Mouse (Mus musculus): ENCODE measurements around the gene Tll1. TPM values are rescaled to one million over a fixed set of nuclear protein-coding genes. Genes with fewer than 3 reads are reported as not detected.

Tll1 gene
- total RNA-seq (2021) = 1 to 10 TPM; 2.4 to 3.3 TPM
- long read RNA-seq, experiment 1, partial matches to known transcripts = 0 of 2 reads
- long read RNA-seq, experiment 1, other reads (novel, unspliced or antisense) = 2 of 2 reads
- long read RNA-seq, experiment 2, full-length matches to known transcripts = 1 of 2 reads
- long read RNA-seq, experiment 2, partial matches to known transcripts = 1 of 2 reads
- long read RNA-seq, experiment 2, other reads (novel, unspliced or antisense) = 0 of 2 reads

DNA sequence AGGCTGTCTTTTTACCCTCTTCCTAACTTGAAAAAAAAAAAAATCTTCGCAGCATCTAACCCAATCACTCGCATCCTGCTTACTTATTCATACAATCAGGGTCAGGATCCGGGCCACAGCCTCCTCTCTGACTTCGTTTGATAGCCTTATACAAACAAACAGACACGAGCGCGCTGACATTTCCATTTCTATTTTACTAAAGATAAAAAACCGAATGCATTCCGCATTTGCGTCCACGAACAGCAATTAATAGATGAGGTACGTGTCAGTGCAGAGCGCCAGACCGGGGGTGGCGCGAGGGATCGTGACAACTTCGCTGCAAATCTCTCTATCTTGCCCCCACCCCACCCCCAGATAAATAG is at the start of gene Tll1:
Tll1 (minus strand) TSS at position 248 of the 362 bp plus-strand sequence.
- peak in 1 of 2 experiments; percentile 5 for DNase-seq (ENCODE audit: low spot score in 2 of 2)

DNA sequence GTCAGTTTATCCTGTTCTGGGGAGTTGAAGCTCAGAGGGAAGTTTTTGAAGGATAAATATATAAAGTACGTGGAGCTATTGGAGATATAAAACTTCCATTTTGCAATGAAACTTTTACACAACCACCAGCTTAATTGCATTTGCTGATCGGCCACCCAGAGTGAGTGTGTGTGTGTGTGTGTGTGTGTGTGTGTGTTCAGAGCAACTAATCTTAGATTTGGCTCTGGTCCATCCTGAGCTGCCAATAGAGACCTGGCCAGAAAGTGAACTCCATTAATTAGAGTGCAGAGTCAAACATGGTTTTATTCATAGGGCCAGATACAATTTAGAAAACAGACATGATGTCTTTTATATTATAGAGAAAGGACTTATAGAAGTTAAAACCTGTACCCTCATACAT is 32.6 kb upstream of the Tll1 start:
- DNase-seq (ENCODE audit: low spot score in 2 of 2) = no peak

GRCm38 (mm10) chr8:64221600-64221999 is 15.5 kb upstream of the Tll1 start:
- DNase-seq (ENCODE audit: low spot score in 2 of 2) = no peak

- DNase-seq (ENCODE audit: low spot score in 2 of 2) = no peak
These were observed 11.6 kb upstream of the Tll1 start for GRCm38 (mm10) chr8:64217644-64218043.

DNA sequence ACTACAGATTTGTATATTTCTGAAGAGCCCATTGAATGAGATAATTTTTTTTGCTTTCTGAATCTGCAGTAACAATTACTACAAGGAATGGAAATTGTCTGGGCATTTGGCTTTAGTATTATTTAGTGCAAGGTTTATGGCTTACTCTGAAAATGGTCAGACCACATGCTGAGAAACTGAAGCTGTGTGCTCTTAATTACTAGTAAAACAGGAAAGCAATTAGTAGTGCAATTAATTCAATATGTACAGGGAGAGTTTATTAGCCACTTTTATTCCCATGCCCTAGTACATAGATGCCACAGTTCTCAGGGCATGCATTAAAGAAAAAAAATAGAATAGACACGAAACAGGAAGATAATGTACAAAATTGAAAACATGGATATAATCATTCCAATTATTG is 10.2 kb upstream of the Tll1 start:
- no peak for DNase-seq (ENCODE audit: low spot score in 2 of 2)

DNA sequence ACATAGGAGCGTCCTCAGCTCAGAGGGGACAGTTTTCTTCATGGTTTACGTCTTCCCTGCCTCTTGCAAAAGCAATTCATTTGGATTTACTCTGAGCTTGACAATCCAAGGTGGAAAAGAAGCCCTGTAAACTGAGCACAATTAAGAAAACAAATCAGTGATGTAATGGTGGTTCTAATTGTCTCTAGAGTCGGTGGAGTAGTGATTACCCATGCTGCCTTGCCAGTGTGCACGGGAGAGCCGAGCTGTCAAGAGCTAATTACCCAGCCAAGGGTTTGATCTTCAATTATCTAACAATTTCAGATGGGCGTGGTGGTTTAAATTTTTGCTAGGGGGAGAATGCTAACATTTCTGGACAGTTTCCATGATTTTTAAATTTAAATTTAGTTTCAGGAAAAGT is 9.3 kb upstream of the Tll1 start:
- DNase-seq (ENCODE audit: low spot score in 2 of 2) = no peak

- no peak for DNase-seq (ENCODE audit: low spot score in 2 of 2)
These were observed 8.8 kb upstream of the Tll1 start for GRCm38 (mm10) chr8:64214906-64215305.

DNA sequence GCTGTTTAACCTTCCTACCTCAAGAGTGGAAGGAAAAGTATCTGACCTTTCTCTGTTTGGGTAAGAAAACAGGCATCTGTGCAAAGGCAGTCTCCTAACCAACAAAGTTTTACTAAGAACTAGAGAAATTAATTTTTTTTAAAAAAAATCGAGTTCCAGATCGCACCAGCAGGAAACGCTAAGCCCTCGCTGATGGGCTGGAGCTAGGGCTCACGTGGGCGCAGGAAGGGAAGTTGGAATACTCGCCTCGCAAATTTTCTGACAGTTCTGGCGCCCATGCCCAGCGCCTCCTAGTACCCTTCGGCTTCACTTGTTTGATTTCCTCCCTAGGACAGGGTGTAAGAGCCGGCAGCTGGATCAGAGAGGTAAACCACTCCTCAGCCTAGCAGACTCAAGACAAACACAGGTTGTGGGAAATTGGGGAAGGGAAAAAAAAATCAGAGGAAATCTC is 365 bp upstream of the Tll1 start:
- DNase-seq (ENCODE audit: low spot score in 2 of 2) = peak; percentile 12 to 26

GRCm38 (mm10) chr8:64205321-64206023 is 599 bp downstream of the Tll1 start:
- peak; percentile 19 to 41 for DNase-seq (ENCODE audit: low spot score in 2 of 2)

DNA sequence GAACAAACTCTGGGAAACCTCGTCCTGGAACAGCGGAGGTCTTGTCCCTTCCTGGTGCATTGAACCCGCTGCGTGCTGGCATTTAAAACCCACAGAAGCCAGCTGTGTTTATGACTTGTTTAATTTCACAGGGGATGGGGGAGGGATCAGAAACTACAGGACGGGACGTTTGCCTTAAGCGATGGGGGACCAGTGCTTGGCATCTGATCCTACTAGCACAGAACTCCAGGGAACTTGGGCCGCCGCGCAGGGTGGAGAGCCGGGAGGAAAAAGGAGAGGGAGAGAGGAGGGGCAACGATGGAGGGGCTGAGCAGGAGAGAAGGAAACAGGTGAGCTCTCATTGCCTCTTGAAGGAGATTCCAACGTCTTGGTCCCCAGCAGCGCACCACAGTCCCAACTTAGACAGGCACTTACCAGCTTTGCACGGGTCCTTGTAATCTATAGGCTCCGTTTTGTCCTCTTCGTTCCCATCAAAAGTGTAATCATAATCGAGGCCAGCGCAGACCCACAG is 1.2 kb downstream of the Tll1 start:
- peak in 1 of 2 experiments; percentile 2 for DNase-seq (ENCODE audit: low spot score in 2 of 2)

DNA sequence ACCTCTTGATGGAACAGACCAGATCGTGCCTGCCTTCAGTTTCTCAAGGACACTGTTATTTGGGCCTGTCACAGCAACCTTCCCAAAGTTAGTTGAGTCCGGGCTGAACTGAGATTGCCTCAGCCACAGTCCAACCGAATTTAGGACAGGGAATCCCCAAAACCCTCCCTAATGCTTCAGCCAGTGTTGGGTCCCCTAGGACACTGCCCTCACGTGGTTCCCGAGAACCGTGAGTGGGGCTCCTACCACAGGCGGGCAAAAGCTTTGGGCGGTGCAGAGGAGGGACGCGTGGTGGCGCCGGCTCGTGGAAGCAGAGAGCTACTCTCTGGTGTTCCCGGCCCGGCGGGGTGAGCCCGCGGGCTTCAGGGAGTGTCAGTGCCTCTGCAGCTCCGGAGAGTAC is 1.9 kb downstream of the Tll1 start:
- peak; percentile 39 to 50 for DNase-seq (ENCODE audit: low spot score in 2 of 2)

- no peak for DNase-seq (ENCODE audit: low spot score in 2 of 2)
These were observed 7.7 kb downstream of the Tll1 start for GRCm38 (mm10) chr8:64198326-64198725.

DNA sequence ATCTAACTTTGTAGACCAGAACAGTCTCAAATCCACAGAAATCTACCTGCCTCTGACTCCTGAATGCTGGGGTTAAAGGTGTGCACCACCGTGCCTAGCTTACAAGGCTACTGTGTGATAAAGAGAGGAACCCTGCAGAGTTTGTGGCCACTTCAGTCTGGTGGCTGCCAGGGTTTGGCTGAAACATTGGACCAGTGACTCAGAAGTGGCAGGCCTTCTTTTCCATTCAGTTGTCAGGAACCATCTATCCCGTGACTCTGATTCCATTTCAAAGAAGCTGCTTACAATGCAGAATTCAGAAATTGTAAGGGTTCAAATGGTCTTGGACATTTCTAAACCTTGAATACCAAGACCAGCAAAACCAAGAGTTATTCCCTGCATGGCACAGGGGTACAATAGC is 12.7 kb downstream of the Tll1 start:
- DNase-seq (ENCODE audit: low spot score in 2 of 2) = no peak

DNA sequence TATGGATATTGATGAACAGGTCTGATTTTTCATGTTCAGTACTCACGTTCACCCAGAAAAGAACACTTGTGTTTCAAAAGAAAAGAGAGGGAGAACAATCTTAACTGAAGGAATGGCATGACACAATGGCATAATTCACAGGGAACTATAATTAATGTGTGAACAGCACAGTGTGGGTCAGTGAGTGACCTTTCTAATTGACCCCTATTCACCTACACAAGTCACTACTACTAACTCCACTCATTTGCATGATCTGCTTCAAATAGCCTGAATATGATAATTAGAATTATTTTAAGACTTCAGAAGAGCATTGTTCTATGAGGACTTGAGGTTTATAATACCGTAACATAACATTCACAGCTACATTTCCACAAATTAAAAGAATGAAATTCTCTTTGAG is 18.2 kb downstream of the Tll1 start:
- no peak for DNase-seq (ENCODE audit: low spot score in 2 of 2)

DNA sequence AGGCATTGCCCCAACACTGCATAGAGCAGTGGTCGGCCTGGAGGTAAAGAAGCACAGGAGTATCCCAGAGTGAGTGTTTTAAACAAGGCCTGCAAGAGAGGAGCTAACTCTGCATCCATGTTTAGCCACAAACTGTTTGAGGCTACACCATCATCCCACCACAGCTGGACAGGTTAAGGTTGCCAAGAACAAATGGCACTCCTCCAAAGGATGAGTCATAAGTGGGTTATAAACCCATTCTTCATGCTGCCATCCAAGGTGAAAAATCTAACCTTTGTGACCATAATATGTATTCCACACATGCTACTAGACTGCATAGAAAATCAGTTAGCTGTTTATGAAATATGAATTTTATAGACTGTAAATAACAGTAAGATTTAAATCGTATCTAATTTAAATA is 29.1 kb downstream of the Tll1 start:
- DNase-seq (ENCODE audit: low spot score in 2 of 2) = no peak

GRCm38 (mm10) chr8:64174916-64175315 is 31.2 kb downstream of the Tll1 start:
- no peak for DNase-seq (ENCODE audit: low spot score in 2 of 2)

DNA sequence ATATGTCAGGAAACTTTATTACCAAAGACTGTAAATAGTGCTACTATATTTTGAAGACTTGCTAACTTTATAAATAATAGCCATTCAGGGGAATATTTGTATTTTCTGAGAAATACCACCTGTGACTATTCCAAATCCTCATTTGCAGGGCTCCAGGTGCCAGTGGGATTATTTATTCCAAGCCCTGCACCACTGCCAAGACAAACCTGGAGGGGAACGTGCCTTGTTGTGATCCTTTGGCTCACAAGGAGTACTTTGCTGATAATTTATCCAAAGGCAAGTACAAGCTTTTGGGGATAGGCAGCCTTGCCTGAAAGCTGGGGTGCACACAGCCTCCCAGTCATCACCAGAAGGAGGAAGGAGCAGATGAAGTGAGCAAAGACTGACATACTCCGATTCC is 32.3 kb downstream of the Tll1 start:
- no peak for DNase-seq (ENCODE audit: low spot score in 2 of 2)

GRCm38 (mm10) chr8:64152899-64153891 is 52.9 kb downstream of the Tll1 start:
- DNase-seq (ENCODE audit: low spot score in 2 of 2) = no peak

GRCm38 (mm10) chr8:64152216-64152804 is 53.8 kb downstream of the Tll1 start:
- no peak for DNase-seq (ENCODE audit: low spot score in 2 of 2)

- DNase-seq (ENCODE audit: low spot score in 2 of 2) = no peak
These were observed 69.5 kb downstream of the Tll1 start for GRCm38 (mm10) chr8:64136593-64136992.

DNA sequence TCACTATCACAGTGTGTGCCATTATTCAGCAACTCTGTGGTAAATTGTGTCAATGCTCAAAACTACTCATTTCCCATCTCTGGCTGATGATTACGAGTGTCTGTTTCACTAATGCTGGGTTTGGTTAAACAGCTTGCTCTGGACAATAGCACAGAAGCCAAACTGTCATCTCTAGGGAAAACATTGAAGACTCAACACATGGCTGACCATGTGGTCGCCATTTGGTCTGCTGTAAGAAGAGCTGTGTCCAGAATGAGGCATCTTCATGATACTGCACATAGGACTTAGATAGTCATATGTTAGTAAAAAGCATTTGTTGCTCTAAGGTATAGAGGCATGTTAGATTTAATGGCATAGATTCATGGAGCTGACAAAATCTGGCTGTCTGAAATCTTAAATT is 98.9 kb downstream of the Tll1 start:
- no peak for DNase-seq (ENCODE audit: low spot score in 2 of 2)
